Mouse (Mus musculus) cortical plate, adult 2 months (tissue): ENCODE measurements around the gene Fggy.

Experiments used
- CTCF ChIP-seq: fragments of 200-500 bp; IDR thresholded peaks from 2 replicates; pipeline ENCODE4 v1.5.1; 2011; ENCODE audit warnings: mild to moderate bottlenecking, control low read depth, low read length; ENCODE audit not compliant: insufficient read depth; ENCODE audit errors: extremely low read depth
- POLR2A ChIP-seq: fragments of 200-500 bp; IDR thresholded peaks from 2 replicates; pipeline ENCODE4 v1.6.1; 2011; ENCODE audit warnings: mild to moderate bottlenecking, low read length, control low read depth; ENCODE audit not compliant: insufficient read depth; ENCODE audit errors: extremely low read depth

DNA sequence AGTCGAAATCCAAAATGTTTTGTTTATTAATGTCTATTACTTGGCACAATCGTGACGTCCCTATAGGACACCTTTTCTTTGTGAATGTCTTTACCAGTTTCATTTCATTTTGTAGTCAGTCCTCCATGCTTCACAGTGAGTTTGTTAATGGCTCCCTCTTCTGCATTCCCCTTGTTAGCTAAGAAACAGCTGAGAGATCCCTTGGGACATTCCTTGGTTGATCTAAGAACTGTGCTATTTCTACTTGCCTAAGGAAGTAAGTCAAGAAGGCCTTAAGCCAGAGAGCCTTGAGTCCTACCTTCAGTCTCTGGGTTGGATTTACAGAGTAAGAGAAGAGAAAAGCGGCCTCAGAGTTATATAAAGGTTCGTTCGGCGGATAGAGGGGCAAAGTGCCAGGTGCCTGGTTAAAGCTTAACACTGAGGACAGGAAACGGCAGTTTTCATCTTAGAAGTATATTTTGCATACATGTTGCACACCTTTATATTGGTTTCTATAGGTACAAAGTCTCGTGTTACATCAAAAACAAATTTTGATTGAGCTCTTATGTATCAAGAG, 376.6 kb downstream of the Fggy start:
- TF ChIP-seq CTCF, result no peak
- no peak for TF ChIP-seq POLR2A
